Mouse (Mus musculus) cerebellum, postnatal 10 days (tissue): ENCODE data around the gene Lef1.

ENCODE experiments used
- DNase-seq, 2 experiments: peaks; one replicate each; pipeline ENCODE4 v3.0.0; 2021; ENCODE audit warnings: mixed read lengths in 2 of 2

Lef1 gene

DNA sequence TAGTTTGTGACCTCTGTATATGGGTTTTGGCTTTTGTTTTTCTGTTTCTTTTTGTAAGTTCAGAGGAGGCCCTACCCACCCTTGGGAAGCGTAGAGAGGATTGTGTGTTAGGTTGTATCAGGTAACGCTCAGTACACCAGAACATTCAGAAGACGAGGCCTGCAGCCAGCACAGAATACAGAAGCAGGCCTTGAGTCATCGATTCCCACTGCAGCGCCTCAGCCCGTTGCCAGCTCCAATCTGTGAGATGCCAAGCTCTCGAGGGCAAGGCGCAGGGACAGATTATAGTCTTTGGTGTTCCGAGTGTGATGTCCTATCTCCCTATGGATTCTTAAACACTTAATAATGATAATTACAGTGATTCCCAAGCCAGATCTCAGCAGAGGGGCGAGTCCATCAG lies 85.8 kb downstream of the Lef1 start:
- peak; percentile 16 to 38 for DNase-seq

DNA sequence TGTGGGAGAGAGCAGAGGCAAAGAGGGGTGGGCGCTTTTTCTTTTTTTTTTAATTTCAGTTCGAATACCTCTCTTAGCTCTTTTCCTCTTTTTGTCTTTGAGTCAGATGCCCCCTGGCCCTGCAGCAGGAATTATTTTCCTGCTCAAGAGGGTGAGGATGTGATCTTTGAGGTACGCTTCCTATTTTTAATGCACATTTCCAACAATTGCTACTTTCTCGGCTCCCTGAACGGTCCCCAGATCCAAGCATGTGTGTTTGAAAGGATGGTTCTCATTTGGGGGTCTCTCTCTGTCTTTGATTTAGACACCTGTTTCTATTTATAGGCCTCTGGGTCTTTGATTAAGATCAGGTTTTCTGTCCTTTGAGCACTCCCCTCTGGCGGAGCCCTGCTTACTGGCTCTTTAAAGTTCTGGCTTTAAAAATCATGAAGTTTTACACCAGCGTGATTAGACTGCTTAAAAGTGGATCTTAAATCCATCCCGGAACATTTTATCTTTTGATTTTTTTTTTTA lies 86.3 kb downstream of the Lef1 start:
- no peak for DNase-seq

DNA sequence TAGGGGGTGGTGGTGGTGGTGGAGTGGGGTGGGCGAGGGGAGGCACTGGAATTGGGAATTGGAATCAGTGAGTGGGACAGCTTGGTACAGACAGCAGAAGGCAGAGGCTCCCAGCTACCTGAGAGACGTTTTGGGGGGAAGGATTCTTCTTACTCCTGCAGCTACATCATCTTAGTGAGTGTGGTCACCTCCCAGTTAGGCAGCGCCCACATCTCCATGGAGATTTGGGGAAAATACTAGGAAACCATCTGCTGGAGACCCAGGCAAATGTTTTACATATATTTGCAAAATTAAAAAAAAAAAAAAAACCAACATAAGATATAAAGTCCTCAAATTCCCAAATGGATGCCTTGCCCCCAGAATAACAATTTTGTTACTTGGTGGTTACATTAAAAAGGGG lies 88.7 kb downstream of the Lef1 start:
- DNase-seq, result no peak

DNA sequence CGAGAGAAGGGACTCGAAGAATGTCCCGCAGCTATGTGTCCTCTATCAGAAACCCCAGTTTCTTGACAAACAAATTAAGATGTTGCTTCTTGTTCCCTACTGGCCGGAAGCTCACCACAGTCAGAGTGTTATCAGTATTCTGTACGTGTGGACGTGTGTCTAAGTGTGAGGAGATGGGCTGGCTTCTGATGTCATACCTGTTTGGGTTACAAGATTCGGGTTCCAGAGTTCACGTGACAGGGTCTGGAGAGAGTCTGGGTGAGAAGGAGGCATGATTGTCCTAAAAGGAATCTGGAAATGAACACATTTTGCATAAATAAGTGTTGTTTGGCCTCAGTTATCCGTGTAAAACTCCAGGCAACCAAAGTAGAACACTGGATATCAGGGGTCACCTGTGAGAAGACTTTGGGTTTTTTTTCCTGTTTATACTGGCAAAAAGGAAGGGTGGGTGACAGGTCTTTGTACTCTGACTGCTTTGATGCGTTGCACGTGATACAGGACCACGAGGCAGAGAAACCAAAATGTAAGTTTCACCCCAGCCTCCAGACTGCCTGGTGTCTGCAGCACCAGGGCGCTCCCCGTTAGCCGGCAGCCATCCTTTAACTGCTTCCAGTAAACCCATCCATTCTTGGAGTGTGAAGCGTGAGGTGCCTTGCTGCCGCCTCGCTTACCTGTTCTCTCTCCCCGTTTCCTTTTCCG lies 89.5 kb downstream of the Lef1 start:
- no peak for DNase-seq

DNA sequence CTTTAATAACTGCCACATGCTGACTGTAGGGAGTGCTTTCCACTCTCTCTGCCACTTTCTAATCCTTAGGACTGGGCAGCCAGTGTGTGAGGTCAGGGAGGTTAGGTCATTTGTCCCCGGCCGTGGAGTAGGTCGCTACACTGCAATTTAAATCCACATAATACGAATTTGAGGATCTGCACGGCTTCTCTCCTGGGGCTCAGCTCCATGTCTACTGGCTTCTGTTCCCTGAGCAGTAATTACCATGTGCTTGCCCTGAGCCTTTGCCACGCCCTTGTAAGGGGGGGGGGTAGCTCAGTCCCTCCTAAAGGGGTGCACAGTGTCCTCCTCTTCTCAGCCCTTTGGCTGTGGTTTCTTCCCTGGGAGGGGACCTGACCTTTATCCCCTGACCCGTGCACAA lies 92.0 kb downstream of the Lef1 start:
- DNase-seq, result no peak

DNA sequence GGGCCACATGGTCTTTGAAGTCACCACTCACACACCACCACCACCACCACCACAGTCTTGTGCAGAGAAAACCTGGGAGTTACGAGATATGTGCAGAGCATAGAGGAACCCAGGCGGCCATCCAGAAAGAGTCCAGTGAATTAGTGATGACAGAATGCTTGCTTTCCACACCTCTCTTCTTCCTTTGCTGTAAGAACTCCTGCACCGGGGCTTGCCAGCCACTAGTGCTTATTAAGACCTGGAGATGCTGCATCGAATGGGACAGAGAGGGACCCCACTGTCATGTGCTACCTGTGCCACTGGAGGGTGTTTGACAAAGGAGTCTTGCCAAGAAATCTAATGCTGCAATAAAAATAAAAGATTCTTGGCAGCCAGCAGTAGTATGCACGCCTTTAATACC lies 97.6 kb downstream of the Lef1 start:
- DNase-seq, result no peak

DNA sequence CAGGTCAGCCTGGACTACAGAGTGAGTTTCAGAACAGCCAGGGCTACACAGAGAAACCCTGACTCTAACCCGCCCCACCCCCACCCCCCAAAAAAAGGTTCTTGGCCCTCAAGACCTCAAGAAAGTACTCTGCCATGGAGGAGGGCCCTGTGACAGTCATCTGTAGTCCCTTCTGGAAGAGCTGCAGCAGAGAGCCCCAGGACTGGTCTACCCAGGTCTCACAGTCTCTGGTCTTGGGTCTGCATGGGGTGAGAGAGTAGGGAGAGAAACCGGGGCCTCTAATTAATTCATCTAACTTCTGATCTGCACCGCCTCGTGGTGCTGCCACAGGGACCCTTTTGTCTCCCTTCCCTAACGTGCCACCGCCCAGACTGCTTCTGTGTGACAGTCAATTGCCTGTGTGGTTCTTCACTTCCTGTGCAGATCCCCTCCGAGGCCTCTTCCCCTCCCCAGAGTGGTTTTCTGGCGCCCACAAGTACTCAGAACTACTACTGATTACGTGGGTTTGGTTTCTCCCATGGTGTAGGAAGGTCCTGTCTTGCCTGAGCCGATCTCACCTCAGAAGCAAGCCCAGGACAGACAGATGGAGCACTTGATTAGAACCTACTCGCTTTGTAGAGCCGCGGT lies 98.1 kb downstream of the Lef1 start:
- no peak for DNase-seq

DNA sequence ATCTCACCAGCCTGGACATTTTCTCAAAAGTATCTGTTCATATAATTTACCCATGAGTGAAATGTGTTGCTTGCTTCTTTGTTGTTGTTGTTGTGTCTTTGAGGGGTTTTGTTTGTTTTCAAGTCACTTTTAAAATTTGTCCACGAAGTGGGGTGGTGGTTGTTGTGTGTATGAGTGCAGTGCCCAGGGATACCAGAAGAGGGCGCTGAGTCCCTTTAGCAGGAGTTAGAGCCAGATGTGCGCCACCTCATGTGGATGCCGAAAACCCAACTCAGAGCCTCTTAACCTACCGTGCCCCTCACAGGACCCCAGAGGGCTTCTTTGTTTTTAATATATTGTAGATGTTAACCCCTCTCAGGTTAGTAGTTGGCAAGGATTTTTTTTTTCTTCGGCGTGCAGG lies 101.9 kb downstream of the Lef1 start:
- DNase-seq, result no peak

DNA sequence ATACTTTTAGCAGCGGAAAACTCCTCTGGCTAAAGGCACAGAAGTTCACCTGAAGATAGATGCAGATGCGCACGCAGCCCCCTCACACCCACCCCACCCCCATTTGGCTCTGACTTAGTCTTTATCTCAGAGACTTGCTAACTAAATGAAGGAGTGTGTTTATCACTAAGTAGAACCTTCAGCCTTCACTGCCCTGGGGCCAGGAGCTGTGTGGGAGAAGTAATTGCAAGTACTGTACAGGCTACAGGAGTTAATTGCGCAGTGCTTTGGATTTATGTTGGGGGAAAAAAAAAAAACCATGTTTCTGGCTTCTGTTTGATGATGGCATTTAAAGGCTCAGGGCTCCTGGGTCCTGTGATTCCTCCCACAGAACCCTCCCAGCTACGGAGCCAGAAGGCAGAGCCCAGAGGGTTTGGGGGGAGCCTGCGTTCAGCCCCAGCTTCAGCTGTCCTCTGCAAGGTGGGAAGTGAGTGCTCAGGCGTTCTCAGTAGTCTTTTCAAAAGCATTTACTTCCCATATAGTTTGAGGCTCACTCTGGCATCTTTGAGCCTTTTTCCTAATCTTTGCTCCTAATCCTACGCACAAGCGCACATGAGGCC lies 103.9 kb downstream of the Lef1 start:
- DNase-seq, result no peak

DNA sequence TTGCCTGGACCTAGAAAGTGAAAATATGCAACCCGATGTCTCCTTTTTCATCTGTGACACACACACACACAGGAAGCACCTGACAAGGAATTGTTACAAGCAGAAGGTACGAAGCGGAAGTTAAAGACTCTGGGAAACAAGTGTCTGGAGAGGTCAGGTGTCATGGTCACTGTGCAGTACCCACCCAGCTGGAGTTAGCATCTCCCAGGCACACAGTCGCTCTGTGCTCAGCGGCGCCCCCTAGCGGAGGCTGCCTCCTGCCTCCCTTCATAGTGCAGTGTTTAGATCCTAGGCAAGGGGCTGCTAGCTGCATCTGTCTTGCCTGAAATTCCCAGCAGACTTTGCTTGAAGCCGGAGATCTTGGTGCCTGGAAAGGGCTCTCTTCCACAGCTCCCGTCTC lies 104.6 kb downstream of the Lef1 start:
- DNase-seq, result peak; percentile 55 to 58

DNA sequence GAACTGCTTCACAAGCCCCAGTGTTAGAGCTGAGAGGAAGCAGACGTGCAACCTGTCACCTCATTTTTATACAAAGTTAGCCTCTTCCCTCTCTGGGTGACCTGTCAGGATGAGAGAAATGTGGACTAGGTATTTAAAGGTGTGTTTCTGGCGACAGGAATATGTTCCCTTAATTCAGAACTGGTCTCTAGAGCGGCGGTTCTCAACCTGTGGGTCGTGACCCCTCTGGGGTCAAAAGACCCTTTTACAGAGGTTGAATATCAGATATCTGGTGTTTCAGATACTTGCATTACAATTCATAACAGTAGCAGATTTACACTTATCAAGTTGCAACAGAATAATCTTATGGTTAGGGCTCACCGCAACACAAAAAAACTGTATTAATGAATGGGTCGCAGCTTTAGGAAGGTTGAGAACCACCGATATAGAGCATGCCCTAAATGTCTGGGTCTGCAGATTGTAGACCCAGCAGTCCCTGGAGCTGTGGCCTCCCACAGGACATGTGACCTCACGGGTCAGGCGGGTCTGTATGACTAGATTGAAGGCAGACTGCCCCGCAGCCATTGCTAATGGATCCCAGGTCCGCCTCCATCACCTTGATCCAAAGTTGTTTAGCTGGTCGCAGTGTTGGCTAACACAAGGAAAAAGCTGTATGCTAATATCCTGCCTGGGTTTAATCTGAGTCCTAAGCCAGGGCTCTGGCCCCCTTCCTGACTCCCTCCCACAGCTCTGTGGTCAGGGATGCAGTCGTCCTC lies 108.5 kb downstream of the Lef1 start:
- no peak for DNase-seq

DNA sequence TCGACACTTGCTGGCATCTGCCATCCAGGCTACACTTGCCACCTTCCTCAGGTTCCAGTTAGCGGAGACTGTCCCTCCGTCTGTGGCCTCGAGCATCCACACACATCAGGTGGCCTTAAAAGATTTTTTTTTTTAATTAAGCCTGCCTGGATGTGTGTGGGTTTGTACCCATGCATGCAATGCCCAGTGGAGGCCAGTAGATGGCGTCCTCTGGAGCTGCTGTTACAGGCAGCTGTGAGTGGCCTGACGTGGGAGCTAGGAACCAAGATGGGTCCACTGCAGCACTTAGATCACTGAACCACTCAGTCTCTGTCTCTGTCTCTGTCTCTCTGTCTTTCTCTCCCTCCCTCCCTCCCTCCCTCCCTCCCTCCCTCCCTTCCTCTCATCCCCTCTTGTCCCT lies 117.8 kb downstream of the Lef1 start:
- no peak for DNase-seq

DNA sequence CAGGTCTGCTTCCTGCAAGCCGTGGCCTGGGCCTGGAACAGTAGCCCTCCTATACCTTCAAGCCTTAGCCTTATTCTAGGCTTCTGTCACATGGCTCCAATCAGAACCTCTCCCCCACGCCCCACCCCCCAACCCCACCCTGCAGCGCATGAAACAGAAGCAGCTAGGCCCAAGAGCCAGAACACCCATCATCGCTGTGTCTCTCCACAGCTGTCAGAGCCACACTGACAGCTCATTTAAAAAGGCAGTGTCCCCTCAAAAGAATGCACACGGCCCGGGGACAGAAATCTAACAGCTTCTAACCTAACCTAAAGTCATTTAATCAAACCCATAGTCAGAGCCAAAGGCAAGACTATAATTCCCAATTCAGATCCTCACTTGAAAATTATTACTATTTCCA lies 126.8 kb downstream of the Lef1 start:
- DNase-seq, result no peak

DNA sequence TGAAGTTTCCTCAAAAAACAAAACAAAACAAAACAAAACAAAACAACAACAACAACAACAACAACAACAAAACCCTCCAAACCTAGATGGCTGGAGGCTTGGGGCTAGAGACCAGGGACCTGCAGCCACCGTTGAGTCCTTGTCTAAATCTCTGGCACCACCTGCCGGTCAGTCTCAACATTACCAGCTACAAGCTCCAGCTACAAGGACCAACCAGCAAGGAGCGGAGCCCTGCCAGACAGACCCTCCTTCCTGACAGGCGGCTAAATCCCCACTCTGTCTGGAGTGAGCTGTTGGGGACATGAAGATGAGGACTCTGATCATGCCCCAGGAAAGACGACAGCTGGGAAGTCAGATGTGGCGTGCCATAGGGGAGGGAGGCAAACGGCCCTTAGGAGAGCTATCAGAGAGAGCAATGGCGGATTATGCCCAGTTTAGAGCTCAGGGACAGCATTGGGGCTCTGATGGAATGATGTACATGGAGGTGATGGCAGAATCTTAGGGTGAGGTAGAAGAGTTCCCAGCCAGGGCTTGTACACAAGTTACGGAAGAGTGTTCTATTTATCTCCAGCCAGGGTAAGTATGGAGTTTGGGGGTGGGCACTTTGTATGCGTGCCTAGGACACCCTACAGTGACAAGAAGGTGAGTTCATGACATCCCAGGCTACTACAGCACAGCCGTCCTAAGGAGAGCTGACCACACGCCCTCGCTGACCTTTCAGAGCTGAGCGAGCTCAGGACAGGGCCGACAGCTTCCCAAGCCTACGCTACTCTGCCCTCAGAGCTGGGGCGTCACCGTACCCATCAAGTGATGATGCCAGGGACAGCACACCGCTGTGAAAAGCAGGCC lies 127.7 kb downstream of the Lef1 start:
- DNase-seq, result peak; percentile 94 to 95

DNA sequence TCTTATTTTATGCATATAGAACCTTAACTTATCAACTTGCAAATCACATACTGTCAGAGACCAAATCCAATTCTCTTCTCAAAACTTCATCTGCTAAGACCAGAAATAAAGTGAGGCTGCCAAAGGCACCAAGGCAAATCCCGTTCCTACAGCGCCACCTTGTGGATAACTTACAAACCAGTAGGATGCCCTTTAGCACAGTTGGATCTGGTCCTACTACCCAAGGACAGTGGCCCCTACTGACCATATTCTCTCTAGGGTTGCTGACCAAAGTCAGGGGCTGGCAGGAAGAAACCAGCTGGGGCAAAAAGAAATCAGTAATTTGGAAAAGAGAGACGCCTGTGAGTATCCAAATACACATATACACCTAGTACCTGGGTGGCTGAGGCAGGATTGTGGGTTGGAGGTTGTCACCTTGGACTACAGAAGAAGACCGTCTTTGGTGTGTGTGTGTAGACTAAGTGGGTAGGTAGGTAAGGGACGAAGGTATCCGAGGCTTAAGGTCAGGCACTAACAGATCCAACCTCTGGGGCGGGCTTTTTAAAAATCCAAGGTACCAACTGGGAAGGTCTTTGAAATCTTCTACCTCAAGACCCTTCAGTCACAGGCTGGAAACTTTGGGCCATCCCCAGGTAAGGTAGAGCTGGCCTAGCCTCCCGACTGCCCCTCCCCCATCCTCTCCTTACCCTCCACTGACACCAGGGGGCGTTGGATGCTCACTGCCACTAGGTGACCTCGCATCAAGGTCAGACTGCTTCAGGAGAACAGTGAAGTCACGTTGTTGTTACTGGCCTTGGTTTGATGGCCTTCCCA lies 135.7 kb downstream of the Lef1 start:
- DNase-seq, result peak; percentile 81 to 91

DNA sequence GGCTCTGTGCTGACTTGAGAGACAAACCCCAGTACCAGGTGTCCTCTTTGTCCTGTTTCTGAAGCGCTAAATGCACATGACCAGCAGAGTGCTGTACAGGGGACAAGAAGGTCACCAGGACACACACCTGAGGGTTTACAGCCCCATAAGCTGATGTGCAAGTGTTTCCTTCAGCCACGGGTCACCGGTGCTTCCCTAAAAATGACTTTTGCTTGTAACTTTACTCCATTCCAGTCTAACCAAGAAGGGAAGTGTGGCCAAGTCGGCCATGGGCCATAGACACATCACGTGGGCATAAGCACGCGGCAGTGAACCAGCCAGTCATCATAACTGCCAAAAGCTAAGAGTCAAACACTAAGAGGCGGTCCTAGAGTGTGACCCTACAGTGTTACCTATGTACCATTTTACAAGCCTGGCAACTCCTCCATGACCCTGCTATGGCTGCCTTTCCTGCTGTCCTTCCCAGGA lies 136.3 kb downstream of the Lef1 start:
- DNase-seq, result no peak

DNA sequence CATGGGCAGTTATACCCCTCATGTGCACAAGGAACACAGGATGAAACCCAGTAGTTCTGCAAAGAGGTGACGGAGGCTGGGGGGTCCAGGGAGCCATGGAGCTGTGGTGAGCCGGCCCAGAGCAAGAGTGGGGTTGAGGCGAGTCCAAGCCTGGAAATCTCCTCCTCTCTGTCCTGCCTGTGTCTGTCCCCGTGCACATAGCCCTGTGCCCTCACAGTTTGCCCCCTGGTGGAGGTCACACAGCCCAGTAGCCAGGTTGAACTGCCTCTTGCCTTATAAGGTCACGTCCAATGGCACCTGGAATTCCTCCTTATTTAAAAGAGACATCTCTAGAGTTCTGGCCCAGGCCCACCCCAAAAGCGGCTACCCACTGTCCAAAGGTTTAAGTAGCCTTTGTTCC lies 137.2 kb downstream of the Lef1 start:
- DNase-seq, result no peak

DNA sequence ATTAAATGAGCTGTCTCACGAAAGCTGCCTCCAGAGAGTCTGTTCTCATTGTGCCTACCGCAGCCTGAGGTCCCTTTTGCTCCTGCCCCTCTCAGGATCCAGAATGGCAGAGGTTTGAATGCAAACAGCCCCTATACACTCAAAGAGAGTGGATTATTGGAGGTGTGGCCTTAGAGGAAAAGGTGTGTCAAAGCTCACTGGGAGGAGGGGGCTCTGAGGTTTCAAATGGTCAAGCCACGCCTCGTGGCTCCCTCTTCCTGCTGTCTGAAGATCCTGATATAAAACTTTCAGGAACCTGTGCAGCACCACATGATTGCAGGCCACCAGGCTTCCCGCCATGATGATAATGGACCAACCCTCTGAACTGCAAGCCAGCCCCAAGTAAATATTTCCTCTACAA lies 137.6 kb downstream of the Lef1 start:
- no peak for DNase-seq

DNA sequence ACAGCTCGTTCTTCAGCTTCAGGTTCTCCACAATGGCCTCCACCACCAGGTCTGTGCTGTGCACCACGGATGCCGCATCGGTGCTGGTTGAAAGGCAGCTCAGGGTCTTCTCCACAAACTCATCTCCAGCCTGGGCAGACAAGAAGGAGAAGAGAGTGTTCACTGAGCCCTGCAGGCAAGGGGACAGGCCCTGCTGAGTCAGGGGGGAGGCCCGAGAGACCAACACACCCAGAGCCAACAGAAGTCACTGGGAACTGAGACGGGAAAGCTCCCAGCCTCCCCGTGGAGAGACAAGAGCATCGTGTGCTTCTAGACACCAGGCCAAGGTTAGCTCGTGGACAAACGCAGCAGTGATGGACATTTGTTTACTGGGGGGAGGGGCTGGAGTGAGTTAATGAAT lies 138.2 kb downstream of the Lef1 start:
- DNase-seq, result no peak

DNA sequence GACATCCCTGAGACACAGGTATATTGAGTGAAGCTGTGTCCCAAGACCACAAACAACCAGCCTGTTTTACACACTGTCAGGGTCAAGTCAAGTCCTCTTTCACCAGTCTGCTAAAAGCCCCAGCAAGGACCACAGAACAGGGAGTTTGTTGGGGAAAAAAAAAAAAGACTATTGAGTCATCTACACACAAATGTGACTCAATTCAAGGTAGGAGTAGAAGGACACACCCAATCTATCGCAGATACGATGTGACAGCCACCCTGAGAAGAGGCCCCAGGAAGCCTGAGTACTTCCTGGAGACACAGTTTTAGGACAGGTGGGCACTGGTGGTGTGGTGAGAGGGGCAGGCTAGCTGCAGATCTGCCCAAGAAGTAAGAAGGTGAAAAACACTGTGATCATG lies 140.0 kb downstream of the Lef1 start:
- DNase-seq, result no peak

DNA sequence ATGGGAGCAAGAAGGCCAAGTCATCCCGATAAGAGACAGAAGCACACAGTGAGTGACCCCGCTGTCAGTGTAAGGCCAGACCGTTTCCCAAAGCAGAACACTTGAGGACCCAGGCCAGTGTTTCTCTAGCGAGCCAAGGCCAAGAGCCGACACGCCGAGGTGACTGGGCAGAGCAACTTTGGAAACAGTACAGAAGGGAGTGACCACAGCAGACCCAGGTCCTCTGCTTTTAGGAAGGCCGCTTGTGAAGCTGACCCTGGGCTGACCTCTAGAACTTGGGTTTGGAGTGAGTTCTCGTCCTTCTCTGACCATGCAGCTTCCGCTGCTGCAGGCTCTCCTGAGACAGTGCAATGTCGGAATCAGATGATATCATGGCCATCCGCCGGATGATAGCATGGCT lies 140.7 kb downstream of the Lef1 start:
- DNase-seq, result no peak

DNA sequence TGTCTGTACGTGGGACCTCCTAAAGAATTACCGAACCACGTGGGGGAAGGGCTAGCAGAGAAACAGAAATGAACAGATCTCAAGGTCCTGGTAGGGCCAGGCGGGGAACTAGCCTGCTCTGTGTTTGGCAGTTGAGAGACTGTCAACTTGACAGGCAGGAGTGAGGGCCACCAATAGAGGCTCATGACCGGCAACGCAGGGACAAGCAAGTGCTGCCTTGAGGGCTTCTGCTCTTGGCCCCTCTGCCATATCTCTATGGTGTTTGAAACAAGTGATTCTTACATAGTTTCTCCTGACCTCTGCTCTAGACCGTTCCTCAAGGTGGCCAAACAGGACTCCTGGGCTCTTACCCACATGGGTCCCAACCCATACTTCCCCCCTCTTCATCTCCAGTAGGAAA lies 141.3 kb downstream of the Lef1 start:
- DNase-seq, result no peak
